Mouse (Mus musculus) embryo, embryonic 11.5 days (tissue): ENCODE data around the gene Clec10a.

Experiments
- DNase-seq: peaks from one replicate; pipeline ENCODE4 v3.0.0-alpha.2; 2012; ENCODE audit warnings: low read depth, low spot score

Gene Clec10a

DNA sequence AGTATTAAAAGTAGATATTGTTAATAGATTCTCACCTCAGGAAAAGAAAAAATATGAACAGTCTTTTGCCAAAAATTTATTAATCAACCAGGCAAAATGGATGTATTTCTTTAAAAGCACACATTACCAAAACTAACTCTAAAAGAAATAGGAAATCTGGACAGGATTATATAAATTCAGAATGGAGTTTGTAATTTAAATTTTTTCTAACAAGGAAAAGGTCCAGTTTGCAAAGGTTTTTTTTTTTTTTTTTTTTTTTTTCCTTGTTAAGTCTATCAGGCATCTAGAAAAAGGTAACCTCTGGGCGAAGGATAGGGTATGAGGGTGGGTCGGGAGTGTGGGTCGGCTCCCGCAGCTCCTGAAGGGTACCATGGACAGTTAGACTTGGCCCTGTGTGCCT is 24.5 kb downstream of the Clec10a start:
- DNase-seq: no peak

- no peak for DNase-seq
These were observed 29.1 kb downstream of the Clec10a start for GRCm38 (mm10) chr11:70185120-70185519.

DNA sequence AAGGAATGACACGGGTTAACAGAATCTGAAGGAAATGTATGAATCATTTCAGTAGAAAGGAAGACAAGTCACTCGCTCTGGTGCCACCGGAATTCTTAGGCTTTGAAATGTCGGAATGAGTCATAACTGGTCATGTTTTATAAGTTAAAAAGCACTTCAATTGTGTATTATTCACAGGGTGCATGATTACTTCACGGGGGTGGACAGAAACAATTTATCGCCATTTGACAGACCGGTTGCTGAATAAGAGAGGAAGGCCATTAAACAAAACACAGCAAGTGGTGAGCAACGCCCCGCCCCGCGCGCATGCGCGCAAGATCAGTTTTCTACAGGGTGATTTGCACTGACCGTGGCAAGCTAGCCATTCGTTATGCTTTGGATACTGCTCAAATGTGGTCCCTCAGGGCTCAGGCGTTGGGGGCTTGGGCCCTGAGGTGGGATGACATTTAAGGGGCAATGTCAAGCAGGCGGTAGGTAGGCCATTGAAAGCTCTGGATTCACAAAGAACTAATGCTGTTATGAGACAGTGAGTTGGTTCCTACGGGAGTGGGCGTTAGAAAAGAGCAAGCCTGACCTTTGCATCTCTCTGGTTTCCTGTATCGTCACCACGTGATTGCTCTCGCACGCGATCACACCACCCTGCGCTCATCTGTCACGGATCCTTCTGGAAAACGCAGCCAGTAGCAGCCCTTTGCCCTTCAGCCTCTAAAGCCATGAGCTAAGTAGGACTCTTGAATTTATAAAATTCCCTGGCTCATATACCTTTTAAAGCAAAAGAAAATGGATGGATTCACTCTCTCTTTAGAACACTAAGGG is 33.5 kb downstream of the Clec10a start:
- no peak for DNase-seq

GRCm38 (mm10) chr11:70191188-70191587 is 35.2 kb downstream of the Clec10a start:
- DNase-seq: no peak

DNA sequence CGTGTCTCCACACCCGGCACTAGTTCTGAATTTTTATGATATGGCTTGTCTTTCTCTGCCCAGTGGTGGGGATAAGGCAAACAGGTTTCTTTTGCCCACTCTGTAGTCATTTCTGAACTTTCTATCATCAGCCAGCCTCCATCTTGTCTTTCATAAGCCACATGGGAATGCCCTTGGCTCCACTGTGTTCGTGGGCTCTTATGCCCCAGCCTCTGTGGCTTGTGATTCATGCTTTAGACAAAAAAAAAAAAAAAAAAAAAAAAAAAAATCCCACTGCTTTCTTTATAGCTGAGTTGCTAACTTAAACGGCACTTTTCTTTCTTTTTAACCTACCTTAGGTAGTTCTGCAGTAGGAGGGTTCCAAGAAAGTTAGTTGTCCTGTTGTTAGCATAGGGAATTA is 36.2 kb downstream of the Clec10a start:
- no peak for DNase-seq

DNA sequence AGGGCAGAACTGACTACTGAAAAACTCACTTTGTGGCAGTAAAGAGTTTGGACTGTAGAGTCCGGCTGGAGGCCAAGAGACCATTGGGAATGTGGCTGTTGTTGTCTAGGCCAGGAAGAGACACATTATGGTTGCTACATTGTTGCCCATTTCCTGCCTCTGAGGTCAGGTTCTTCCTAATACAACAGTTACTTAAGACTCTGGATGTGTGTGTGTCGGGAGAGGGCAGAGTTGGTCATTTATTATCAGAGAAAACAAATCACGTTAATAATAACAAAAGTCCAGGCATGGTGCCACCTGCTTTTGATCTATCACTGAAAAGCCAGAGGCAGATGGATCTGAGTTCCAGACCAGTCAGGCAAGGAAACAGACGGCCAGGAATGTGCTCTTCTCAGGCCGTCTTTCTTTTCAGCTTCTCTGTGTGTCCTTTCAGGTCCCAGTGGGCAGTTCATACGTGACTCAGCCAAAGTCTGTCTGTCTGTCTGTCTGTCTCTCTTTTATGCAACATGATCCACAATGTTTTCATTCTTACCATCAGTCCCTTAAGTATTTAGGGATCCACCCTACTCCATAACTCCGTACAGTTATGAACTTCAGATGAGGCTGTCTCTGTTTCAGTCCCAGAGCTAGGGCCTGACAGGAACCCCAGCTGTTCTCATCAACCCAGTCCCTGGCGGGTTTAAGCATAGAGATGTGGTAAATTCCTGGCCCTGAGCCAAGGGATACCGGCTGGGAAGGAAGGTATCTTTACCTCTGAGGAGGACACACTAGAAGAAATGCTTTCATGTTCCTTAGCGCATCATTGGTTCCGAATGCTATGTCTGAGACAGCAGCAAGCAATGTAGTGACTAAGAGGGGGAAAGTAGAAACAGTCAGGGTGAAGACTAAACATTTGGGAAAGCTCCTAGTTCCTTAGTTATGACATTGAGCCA is 37.6 kb downstream of the Clec10a start:
- DNase-seq: no peak

DNA sequence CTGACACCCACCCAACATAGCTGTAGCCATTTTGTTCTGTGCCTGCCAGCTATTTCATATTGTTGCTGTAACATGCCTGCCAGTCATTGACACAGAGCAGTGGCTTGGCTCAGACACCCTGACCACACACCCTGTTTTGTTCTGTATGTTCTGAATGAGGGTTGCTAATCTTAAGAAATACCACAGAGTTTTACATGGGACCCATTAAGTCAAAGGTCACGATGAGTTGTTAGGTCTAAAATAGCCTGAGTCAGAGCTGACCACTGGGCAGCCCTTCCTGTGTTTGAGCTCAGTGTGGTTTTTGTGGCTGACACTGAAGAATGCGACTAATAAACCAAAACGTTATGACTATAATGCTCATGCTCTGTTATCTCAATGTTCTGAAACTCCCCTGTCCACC is 42.3 kb downstream of the Clec10a start:
- DNase-seq: no peak

DNA sequence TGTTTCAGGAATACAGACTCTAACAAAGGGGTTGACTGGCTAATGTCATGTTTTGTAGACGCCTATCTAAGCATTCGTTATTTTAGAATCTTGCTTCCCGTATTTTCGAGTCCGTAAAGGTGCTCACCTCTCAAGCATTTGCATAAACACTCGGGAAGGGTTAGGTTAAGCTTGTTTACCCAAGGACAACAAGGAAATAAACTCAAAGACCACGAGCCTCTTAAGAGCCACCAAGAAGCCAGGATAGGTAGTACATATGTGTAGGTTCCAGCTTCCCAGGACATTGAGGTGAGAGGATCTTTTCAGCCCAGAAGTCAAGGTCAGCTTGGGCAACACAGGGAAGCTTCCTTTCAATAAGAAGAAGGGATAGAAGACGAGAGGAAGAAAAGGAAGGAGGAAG is 43.1 kb downstream of the Clec10a start:
- DNase-seq: no peak

DNA sequence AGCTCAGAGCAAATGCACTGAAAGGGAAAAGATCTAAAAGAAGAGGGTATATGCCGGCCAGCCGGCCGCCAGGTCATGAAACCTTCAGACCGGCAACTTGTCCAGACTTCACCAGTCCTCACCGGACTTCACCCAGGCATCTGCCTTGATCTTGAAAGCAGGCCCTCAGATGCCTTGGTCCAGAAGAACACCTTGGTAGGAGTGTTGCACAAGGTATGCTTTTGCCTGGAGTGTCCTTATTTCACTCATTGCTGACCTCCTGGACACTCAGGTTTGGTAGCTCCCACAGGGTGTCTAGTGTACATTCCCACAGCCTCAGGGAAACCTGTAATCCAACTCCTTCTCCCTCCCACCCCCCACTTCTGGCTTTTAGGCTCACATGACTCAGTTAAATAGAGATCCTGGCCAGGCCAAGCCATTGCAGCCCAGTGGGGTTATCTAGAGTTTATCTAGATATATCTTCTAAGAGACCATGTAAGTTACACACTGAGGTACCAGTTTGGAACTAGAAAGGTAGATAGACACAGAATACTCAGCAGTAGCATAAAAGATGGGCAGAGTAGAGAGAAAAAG is 44.1 kb downstream of the Clec10a start:
- DNase-seq: no peak

DNA sequence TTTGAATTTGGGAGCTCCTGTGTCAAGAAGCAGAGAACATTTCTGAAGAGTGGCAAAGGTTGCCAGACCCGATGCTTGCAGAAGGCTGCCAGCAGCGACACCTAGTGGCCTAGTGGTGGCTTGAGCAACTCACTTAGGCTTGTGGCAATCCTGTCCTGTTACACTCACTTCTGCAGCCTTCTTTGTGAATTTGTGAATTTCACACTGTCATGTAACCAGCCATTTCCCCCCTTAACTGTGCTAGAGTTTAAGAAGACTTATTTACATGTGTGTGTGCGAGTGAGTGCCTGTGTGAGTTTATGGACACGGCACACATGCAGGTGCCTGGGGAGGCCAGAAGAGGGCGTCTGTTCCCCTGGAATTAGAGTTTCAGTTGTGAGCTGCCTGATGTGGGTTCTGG is 45.7 kb downstream of the Clec10a start:
- peak; percentile 71 for DNase-seq

GRCm38 (mm10) chr11:70206801-70207200 is 50.8 kb downstream of the Clec10a start:
- no peak for DNase-seq

- DNase-seq: no peak
These were observed 51.3 kb downstream of the Clec10a start for GRCm38 (mm10) chr11:70207283-70207682.

- DNase-seq: no peak
These were observed 52.9 kb downstream of the Clec10a start for GRCm38 (mm10) chr11:70208778-70209388.

DNA sequence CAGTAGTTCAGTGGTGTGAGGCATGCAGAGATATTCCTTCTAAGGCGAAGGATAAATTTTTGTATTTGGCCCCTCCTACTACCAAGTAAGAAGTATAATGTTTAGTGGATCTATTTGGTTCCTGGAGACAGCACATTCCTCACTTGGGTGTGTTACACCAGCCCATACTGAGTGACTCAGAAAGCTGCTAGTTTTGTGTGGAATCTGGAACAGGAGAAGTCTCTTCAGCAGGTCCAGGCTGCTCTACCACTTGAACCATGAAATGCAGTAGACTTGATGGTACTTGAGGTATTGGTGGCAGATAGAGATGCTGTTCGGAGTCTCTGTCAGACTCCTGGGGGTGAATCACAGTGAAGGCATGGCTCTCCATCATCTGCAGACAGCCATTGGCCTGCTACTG is 54.7 kb downstream of the Clec10a start:
- no peak for DNase-seq

DNA sequence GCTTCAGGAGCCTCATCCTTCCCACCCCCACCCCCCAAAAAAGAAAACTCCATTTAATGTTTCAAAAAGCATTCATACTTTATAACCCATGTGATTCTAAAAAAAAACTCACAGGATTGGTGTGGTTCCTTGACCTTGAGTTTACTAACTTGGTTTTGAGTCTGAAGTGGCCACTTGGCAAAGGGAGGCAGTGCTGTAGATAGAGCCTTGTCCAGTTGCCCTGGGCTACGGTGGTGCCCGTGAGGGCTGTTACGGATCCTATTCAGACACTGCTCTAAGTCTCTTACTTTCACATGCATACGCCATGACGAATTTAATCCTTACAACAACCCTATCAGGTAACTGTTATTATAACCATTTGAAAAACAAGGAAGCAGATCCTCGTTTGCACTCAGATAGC is 56.0 kb downstream of the Clec10a start:
- no peak for DNase-seq

GRCm38 (mm10) chr11:70212423-70212822 is 56.4 kb downstream of the Clec10a start, which contains the start of gene Slc16a11:
Slc16a11 (plus strand) TSS chr11:70212752.
- no peak for DNase-seq

- DNase-seq: no peak
These were observed 56.9 kb downstream of the Clec10a start for GRCm38 (mm10) chr11:70212896-70213295.

- DNase-seq: no peak
These were observed 57.7 kb downstream of the Clec10a start for GRCm38 (mm10) chr11:70213736-70214135.

GRCm38 (mm10) chr11:70214191-70214855 is 58.3 kb downstream of the Clec10a start:
- DNase-seq: no peak

- no peak for DNase-seq
These were observed 58.8 kb downstream of the Clec10a start for GRCm38 (mm10) chr11:70214856-70215209.

- DNase-seq: no peak
These were observed 59.3 kb downstream of the Clec10a start for GRCm38 (mm10) chr11:70215301-70215700.
